Mouse (Mus musculus) gastrocnemius, postnatal 25 days (tissue): ENCODE data around the gene Tmem168. TPM values are rescaled to one million over a fixed set of nuclear protein-coding genes. Genes with fewer than 3 reads are reported as not detected.

Source experiments
- DNase-seq: peaks from one replicate; pipeline ENCODE4 v3.0.0; 2022
- total RNA-seq, 2 experiments: library from RNA; stranded (reverse); gene quantifications; 1 replicate in 1 of 2; 2 replicates in 1 of 2; pipeline ENCODE4 v1.2.3; 2021

The Tmem168 gene
- total RNA-seq, 2 experiments from 2014 or later, result 8.0 to 8.3 TPM

GRCm38 (mm10) chr6:13586154-13586553 is 21.7 kb downstream of the Tmem168 start:
- no peak for DNase-seq

GRCm38 (mm10) chr6:13584788-13585187 is 23.1 kb downstream of the Tmem168 start:
- no peak for DNase-seq

GRCm38 (mm10) chr6:13582075-13582474 is 25.8 kb downstream of the Tmem168 start:
- DNase-seq, result no peak

- DNase-seq, result no peak
Observed at GRCm38 (mm10) chr6:13565734-13566133, 42.2 kb downstream of the Tmem168 start.

- no peak for DNase-seq
Observed at GRCm38 (mm10) chr6:13555266-13555665, 52.6 kb downstream of the Tmem168 start.

GRCm38 (mm10) chr6:13541761-13542160 is 66.1 kb downstream of the Tmem168 start:
- no peak for DNase-seq

- no peak for DNase-seq
Observed at GRCm38 (mm10) chr6:13537275-13537964, 70.5 kb downstream of the Tmem168 start.

Other genes starting within 250 kb of the Tmem168 start
- gene Bmt2, start 69.9 kb upstream of the Tmem168 start, total RNA-seq, result 1 to 10 TPM; 7.9 to 9.1 TPM
- under 1 TPM in 1 of 2 experiments, not detected in 1; 0.13 TPM for gene Gpr85, start 231.8 kb upstream of the Tmem168 start, total RNA-seq